Mouse (Mus musculus): ENCODE data around the gene Nkx2-5. TPM values are rescaled to one million over a fixed set of nuclear protein-coding genes. Genes with fewer than 3 reads are reported as not detected.

Gene Nkx2-5
- polyA plus RNA-seq, 1 experiment, result not detected

- 8% methylated on average over 8 of the region's 8 CpGs for WGBS
- no peak for TF ChIP-seq POLR2A (IDR thresholded peaks at IDR 0.05; ENCODE audit: insufficient read depth, low read depth, low read length)
- no peak for TF ChIP-seq CTCF (IDR thresholded peaks at IDR 0.05; ENCODE audit: insufficient read depth, low read depth, low read length)
- H3K27ac ChIP-seq (ENCODE audit: insufficient read depth, low read depth, low read length), result no peak overlapping the region
- peaks cover 12% of the 10 kb centered on the region for H3K4me1 ChIP-seq (ENCODE audit: control insufficient read depth, insufficient read depth, low read length)
- H3K4me3 ChIP-seq (ENCODE audit: insufficient read depth, low read depth, low read length), result no peak overlapping the region
These were observed 1.6 kb upstream of the Nkx2-5 start for GRCm38 (mm10) chr17:26846411-26846810.

GRCm38 (mm10) chr17:26845149-26846050 lies 591 bp upstream of the Nkx2-5 start:
- 8% methylated on average over 14 of the region's 14 CpGs for WGBS
- H3K27ac ChIP-seq (ENCODE audit: insufficient read depth, low read depth, low read length), result no peak overlapping the region

GRCm38 (mm10) chr17:26844371-26844851 lies 398 bp downstream of the Nkx2-5 start:
- H3K4me1 ChIP-seq (ENCODE audit: control insufficient read depth, insufficient read depth, low read length), result peaks cover 5% of the 10 kb centered on the region
- WGBS, result under 1% methylated on average over 36 of the region's 36 CpGs
- no peak for TF ChIP-seq POLR2A (IDR thresholded peaks at IDR 0.05; ENCODE audit: insufficient read depth, low read depth, low read length)
- TF ChIP-seq CTCF (IDR thresholded peaks at IDR 0.05; ENCODE audit: insufficient read depth, low read depth, low read length), result no peak
- H3K4me3 ChIP-seq (ENCODE audit: insufficient read depth, low read depth, low read length), result no peak overlapping the region
- no peak overlapping the region for H3K27ac ChIP-seq (ENCODE audit: insufficient read depth, low read depth, low read length)

More at GRCm38 (mm10) chr17:26845149-26846050, 591 bp upstream of the Nkx2-5 start:
- Histone ChIP-seq H3K4me1 (ENCODE audit: control insufficient read depth, insufficient read depth, low read length) (peaks cover 12% of the 10 kb centered on the region), H3K4me3 (ENCODE audit: insufficient read depth, low read depth, low read length) (no peak overlapping the region)
- no peak for TF ChIP-seq CTCF (IDR thresholded peaks at IDR 0.05; ENCODE audit: insufficient read depth, low read depth, low read length)
- TF ChIP-seq POLR2A (IDR thresholded peaks at IDR 0.05; ENCODE audit: insufficient read depth, low read depth, low read length), result no peak

GRCm38 (mm10) chr17:26843696-26844236 lies 1.0 kb downstream of the Nkx2-5 start:
- Histone ChIP-seq H3K4me3 (ENCODE audit: insufficient read depth, low read depth, low read length) (no peak overlapping the region), H3K4me1 (ENCODE audit: control insufficient read depth, insufficient read depth, low read length) (peaks cover 8% of the 10 kb centered on the region; the same call in 1 of the 2 replicates), H3K27ac (ENCODE audit: insufficient read depth, low read depth, low read length) (no peak overlapping the region)
- no peak for TF ChIP-seq CTCF (IDR thresholded peaks at IDR 0.05; ENCODE audit: insufficient read depth, low read depth, low read length)
- no peak for TF ChIP-seq POLR2A (IDR thresholded peaks at IDR 0.05; ENCODE audit: insufficient read depth, low read depth, low read length)
- 3% methylated on average over 7 of the region's 7 CpGs for WGBS

- Histone ChIP-seq H3K4me3 (ENCODE audit: insufficient read depth, low read depth, low read length) (no peak overlapping the region), H3K4me1 (ENCODE audit: control insufficient read depth, insufficient read depth, low read length) (peaks cover 8% of the 10 kb centered on the region; the same call in 1 of the 2 replicates), H3K27ac (ENCODE audit: insufficient read depth, low read depth, low read length) (no peak overlapping the region)
- WGBS, result 3% methylated on average over 14 of the region's 14 CpGs
- TF ChIP-seq POLR2A (IDR thresholded peaks at IDR 0.05; ENCODE audit: insufficient read depth, low read depth, low read length) (no peak), CTCF (IDR thresholded peaks at IDR 0.05; ENCODE audit: insufficient read depth, low read depth, low read length) (no peak)
These were observed 1.6 kb downstream of the Nkx2-5 start for GRCm38 (mm10) chr17:26843229-26843567.

GRCm38 (mm10) chr17:26842431-26843228 lies 2.2 kb downstream of the Nkx2-5 start:
- TF ChIP-seq POLR2A (IDR thresholded peaks at IDR 0.05; ENCODE audit: insufficient read depth, low read depth, low read length) (no peak), CTCF (IDR thresholded peaks at IDR 0.05; ENCODE audit: insufficient read depth, low read depth, low read length) (no peak)
- peaks cover 8% of the 10 kb centered on the region; the same call in 1 of the 2 replicates for H3K4me1 ChIP-seq (ENCODE audit: control insufficient read depth, insufficient read depth, low read length)
- H3K4me3 ChIP-seq (ENCODE audit: insufficient read depth, low read depth, low read length), result no peak overlapping the region
- WGBS, result 12% methylated on average over 9 of the region's 9 CpGs
- H3K27ac ChIP-seq (ENCODE audit: insufficient read depth, low read depth, low read length), result no peak overlapping the region

GRCm38 (mm10) chr17:26841981-26842380 lies 2.8 kb downstream of the Nkx2-5 start:
- Histone ChIP-seq H3K27ac (ENCODE audit: insufficient read depth, low read depth, low read length) (no peak overlapping the region), H3K4me1 (ENCODE audit: control insufficient read depth, insufficient read depth, low read length) (peaks cover 8% of the 10 kb centered on the region; the same call in 1 of the 2 replicates), H3K4me3 (ENCODE audit: insufficient read depth, low read depth, low read length) (no peak overlapping the region)
- 2% methylated on average over 5 of the region's 5 CpGs for WGBS
- TF ChIP-seq POLR2A (IDR thresholded peaks at IDR 0.05; ENCODE audit: insufficient read depth, low read depth, low read length) (no peak), CTCF (IDR thresholded peaks at IDR 0.05; ENCODE audit: insufficient read depth, low read depth, low read length) (no peak)

- H3K4me1 ChIP-seq (ENCODE audit: control insufficient read depth, insufficient read depth, low read length), result peaks cover 8% of the 10 kb centered on the region; the same call in 1 of the 2 replicates
- no peak overlapping the region for H3K4me3 ChIP-seq (ENCODE audit: insufficient read depth, low read depth, low read length)
- no peak overlapping the region for H3K27ac ChIP-seq (ENCODE audit: insufficient read depth, low read depth, low read length)
- 3% methylated on average over 48 of the region's 48 CpGs for WGBS
- TF ChIP-seq POLR2A (IDR thresholded peaks at IDR 0.05; ENCODE audit: insufficient read depth, low read depth, low read length) (no peak), CTCF (IDR thresholded peaks at IDR 0.05; ENCODE audit: insufficient read depth, low read depth, low read length) (no peak)
These were observed 3.7 kb downstream of the Nkx2-5 start for GRCm38 (mm10) chr17:26840922-26841731.
